Mouse (Mus musculus): ENCODE results near the gene Spire2.
"Not testable (repeated sequence)": the region's sequence is repeated elsewhere in the genome, so short reads cannot be mapped to it uniquely, and the experiment has no call there.

Gene Spire2

DNA sequence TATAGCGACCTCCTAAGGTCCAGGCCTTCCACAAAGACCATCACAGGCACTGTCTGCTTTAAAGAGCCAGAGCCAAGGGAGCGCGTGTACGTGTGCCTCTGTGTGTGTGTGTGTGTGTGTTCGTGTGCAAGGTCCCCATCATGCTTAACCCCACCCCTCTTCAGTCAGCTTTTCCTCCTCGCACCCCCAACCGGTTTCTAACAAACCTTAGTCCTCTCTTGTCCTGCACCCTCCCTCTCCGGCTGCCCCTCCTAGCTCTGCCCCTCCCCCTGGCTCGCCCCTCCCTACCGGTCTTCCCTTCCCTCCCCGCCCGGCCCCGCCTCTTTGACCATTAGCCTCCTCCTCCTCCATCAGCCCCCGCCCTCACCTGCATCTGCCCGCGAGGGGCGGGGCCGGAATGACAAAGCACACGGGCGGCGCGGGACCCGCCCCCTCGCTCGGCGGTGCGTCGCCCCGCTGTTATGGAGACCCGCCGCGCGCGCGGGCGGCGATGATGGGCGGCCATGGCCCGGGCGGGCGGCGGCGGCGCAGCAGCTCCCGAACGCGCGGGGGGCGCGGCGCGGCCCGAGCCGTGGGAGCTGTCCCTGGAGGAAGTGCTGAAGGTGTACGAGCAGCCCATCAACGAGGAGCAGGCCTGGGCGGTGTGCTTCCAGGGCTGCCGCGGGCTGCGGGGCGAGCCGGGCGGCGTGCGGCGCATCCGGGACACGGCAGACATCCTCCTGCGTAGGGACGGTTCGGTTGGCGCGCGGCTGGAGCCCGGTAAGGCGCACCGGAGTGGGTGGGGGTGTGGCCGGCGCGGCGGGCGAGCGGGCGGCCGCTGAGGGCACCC lies at the start of gene Spire2:
Spire2 (plus strand) TSS at position 452 of the 829 bp plus-strand sequence.
- peak; percentile 76 for ATAC-seq (ENCODE audit: insufficient number of reproducible peaks, low FRiP score, low TSS enrichment)

DNA sequence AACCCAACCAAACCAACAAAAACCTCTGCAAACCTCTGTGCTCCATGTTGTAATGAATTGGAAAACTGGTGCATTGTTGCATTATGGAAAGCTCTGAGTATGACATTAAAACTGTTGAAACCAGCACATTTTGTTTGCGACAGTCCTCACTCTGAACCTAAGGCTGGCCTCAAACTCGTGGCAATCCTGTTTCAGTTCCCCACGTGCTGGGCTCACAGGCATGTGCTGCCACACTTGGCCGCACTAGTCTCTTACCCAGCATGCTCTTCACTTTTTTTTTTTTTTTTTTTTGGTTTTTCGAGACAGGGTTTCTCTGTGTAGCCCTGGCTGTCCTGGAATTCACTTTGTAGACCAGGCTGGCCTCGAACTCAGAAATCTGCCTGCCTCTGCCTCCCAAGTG lies 49.5 kb upstream of the Spire2 start:
- not testable (repeated sequence) for ATAC-seq (ENCODE audit: insufficient number of reproducible peaks, low FRiP score, low TSS enrichment)

DNA sequence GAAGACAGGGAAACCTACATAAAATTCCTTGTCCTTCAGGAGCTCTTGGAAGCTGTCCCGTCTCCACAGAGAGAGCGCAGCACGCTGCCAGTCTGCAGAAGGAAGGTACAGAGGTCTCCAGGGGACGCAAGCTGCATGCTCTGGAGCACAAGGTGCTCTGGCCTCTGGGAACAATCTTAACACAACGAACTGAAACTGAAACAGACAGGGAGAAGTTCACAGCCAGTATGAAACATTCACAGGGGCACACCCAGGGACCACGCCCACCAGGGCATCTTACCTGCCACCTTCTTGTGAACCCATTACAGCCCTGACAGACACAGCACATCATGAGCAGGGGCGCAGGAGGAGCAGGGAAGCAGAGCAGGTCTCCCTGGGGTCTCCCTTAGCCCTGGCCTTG lies 48.5 kb upstream of the Spire2 start:
- ATAC-seq (ENCODE audit: insufficient number of reproducible peaks, low FRiP score, low TSS enrichment), result no peak

DNA sequence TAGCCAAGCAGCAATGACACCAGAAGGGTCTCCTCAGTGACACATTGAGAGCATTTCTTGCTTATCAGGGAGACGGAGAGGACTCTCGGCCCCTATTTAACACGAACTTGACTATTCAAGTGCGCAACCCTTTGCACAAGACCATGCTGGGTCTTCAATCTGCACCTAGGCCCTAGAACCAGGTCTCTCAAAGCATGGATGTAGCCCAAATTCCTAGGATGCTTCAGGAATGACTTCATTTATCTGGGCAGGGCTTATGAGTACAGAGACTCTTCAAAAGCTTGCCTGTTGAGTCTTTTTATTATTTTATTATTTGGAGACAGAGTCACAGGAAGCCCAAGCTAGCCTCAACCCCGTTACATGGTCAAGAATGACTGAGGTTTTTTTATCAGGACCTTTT lies 48.0 kb upstream of the Spire2 start:
- ATAC-seq (ENCODE audit: insufficient number of reproducible peaks, low FRiP score, low TSS enrichment), result no peak

DNA sequence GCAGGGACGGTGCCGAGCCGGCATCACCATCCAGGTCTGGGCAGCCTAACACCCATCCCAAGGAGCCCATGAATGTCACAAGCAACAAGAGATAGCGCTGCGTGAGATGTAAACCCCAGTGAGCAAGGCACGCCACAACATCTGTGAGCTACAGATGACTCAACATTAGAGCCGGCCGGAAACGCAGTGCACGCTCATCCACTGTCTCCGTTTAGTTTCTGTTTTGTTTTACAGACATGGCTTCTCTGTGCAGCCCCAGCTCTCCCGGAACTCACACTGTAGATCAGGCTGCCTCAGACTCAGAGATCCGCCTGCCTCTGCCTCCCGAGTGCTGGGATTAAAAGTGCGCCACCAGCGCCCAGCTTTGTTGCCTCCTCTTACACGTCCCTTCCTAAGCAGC lies 45.2 kb upstream of the Spire2 start:
- no peak for ATAC-seq (ENCODE audit: insufficient number of reproducible peaks, low FRiP score, low TSS enrichment)

DNA sequence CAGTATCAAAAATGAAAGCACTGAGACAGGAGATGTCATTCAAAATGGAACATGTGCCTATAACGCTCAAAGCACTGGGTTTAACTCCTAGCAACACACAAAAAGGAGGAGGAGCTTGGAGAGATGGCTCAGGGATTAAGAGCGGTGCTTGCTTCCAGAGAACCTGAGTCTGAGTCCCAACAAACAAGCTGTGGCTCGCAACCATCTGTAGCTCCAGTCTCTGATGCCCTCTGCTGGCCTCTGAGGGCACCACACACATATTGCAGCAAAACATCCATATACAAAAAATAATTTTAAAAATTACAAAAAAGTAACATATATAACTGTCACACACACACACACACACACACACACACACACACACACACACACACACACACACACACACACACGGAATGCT lies 42.3 kb upstream of the Spire2 start:
- no peak for ATAC-seq (ENCODE audit: insufficient number of reproducible peaks, low FRiP score, low TSS enrichment)

DNA sequence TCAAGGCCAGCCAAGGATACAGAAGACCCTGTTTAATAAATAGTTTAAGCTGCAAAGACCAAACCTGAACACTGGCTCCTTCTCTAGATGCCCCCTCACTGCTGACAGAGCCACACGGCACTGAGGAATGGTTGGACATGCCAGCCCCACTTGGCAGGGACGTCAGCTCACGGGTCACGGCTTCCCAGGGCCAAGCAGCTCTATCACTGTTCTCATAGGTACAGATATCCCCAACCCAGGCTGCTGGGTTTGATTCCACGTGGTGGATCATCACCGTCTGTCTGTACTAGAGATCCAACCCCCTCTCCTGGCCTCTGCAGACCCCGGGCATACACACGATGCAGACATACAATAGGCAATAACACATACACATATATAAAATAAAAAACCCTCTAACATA lies 41.8 kb upstream of the Spire2 start:
- ATAC-seq (ENCODE audit: insufficient number of reproducible peaks, low FRiP score, low TSS enrichment), result no peak

DNA sequence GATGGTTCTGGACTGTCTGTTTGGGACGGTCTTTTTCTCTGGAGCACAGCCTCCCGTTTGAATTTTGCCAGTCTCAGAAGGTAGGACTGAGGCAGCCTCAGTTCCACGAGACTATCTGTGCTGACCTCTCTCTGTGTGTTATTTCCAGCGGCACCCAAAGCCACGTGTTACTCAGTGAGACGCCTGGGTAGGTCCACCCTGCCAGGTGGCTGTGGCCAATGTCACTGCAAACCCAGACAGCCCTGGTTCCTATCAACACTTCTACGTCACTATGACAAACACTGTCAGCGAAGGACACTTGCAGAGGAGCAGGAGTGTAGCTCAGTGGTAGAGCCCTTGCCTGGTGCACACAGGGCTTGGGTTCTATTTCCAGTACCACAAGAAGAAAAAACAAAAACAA lies 40.8 kb upstream of the Spire2 start:
- ATAC-seq (ENCODE audit: insufficient number of reproducible peaks, low FRiP score, low TSS enrichment), result no peak

DNA sequence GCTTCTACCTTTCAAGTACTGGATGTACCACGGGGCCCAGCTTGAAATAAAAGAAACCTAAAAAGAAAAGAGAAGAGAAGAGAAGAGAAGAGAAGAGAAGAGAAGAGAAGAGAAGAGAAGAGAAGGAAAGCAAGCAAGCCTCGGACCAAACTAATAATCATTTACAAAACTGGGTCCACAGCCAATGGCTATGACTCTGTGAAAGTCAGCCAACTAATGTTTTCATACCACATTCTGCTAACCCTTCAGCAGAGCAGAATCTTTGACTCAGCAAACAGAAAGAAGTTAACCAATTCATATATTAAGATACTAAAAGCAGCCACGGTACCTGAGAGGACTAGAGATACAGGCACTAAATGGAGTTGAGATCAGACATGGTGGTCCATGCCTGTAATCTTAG lies 40.2 kb upstream of the Spire2 start:
- no peak for ATAC-seq (ENCODE audit: insufficient number of reproducible peaks, low FRiP score, low TSS enrichment)

DNA sequence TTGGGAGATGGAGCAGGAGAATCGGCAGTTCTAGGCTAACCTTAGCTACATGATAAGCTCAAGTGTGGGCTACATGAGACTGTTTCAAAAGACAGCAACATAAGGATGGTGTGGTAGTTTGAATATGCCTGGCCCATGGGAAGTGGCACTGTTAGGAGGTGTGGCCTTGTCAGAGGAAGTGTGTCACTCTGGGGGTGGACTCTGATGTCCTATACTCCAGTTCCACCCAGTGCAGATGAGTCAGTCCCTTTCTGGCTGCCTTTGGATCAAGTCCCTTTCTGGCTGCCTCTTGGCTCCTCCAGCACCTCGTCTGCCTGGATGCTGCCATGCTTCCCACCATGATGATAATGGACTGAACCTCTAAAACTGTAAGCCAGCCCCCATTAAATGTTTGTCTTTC lies 39.7 kb upstream of the Spire2 start:
- no peak for ATAC-seq (ENCODE audit: insufficient number of reproducible peaks, low FRiP score, low TSS enrichment)

DNA sequence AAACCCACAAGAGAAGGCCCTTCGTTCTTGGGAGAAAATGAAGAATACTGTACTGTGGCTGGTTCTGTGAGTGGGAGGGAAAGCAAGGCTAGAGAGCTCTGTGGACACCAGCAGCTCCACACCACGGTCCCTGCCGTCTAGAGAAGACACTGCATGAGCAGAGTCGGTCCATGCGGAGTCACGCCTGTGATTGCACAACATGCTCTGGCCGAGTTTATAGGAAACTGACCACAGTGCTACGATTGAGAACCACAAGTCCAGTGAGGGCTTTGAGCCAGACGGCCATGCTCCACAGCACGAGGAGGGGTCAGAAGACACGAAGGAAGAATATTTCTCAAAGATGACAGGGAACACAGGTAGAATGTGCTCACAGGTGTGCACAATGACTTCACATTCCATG lies 34.2 kb upstream of the Spire2 start:
- ATAC-seq (ENCODE audit: insufficient number of reproducible peaks, low FRiP score, low TSS enrichment), result no peak

DNA sequence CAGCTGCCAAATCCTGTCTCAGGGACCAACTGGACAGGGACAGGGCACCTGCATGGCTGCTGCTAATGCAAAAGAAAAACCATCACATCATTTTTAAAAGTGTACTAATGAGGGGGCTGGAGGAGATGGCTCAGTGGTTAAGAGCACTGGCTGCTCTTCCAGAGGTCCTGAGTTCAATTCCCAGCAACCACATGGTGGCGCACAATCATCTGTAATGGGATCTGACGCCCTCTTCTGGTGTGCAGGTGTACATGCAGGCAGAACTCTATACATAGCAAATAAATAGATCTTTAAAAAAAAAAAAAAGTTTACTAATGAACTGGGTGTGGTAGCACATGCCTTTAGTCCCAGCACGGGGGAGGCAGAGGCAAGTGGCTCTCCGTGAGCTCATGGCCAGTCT lies 23.8 kb upstream of the Spire2 start:
- ATAC-seq (ENCODE audit: insufficient number of reproducible peaks, low FRiP score, low TSS enrichment), result no peak

DNA sequence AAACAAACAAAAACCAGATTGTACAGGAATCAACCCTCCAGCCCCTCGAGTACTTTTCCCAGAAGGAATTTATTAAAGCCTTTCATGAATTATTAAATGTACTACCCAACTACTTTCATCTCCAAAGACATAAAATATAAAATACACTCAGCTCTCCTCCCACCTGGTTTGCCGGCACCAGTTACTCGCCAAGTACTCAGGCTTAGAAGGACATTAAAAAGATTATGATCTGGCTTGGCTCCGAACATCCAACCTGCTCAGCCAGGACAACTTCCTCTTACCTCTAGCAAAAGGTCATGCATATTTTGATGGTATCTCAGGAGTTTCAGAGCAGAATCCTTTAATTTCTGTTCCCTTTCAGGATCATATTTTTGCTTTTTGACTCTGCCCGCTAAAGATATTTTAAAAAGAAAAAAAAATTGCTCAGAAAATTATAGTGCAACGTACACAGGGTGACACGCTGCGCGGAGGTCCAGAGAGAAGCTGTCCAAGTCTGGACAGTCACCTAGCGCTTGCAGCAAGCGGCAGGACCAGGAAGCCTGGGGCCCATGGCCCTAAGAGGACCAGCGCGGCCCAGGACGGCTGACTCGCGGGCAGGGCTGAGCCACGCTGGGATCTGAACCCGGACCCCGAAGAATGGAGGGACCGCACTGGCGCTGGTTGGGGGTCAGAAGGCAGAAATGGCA lies 14.6 kb upstream of the Spire2 start:
- no peak for ATAC-seq (ENCODE audit: insufficient number of reproducible peaks, low FRiP score, low TSS enrichment)

DNA sequence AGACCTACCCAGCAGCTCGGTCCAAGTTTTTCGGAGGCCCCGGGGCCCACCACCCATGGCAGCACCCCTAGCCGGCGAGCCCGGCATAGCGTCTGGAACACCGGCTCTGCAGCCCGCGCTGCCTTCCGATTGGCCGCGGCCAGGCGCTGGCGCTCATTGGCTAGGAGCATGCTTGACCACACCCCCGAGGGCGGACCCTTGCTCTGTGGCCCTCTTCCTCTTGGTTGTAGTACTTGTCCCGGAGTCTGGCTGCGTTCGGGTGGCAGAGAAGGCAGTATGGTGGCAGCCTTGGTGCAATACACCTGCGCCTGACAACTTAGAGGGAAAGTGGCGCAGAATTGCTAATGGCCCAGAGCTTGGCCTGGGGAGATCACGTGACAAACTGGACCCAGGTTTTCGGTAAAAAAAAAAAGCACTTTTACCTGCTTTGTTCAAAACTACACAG lies 14.0 kb upstream of the Spire2 start, which contains the start of gene Fanca:
Fanca (minus strand) TSS at position 110 of the 445 bp plus-strand sequence.
- ATAC-seq (ENCODE audit: insufficient number of reproducible peaks, low FRiP score, low TSS enrichment), result peak; percentile 100

DNA sequence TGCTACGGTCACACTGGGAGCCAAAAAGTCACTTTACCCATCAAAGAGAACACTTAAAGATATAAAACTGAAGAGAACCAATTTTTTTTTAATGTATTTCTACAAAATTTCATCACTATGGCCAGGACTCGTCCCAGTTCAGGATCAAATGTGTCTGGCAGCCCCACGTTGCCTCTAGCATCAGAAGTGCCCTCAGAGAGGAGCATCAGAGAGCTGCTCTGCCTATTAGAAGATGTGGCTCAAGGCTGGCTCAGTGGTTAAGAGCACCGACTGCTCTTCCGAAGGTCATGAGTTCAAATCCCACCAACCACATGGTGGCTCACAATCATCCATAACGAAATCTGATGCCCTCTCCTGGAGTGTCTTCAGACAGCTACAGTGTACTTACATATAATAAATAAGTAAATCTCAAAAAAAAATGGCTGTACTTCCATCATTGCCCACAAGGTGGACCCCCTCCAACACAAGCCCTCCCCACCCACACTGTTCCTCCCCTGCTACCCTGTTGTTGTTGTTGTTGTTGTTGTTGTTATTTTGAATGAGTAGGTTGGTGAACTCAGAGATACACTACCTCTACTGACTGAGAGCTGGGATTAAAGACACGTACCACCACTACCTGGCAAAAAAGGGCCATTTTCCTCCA lies 12.9 kb upstream of the Spire2 start:
- ATAC-seq (ENCODE audit: insufficient number of reproducible peaks, low FRiP score, low TSS enrichment), result no peak

DNA sequence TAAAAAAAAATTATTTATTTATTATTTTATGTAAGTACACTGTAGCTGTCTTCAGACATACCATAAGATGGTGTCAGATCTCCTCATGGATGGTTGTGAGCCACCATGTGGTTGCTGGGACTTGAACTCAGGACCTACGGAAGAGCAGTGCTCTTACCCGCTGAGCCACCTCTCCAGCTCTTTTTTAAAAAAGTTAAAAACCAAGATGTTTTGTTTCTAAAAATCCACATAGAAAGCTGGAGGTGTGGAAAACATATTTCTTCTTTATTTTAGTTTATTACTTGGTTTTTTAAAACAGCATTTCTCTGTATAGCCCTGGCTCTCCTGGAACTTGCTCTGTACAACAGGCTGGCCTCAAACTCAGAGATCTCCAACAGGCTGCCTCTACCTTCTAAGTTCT lies 4.0 kb upstream of the Spire2 start:
- no peak for ATAC-seq (ENCODE audit: insufficient number of reproducible peaks, low FRiP score, low TSS enrichment)

DNA sequence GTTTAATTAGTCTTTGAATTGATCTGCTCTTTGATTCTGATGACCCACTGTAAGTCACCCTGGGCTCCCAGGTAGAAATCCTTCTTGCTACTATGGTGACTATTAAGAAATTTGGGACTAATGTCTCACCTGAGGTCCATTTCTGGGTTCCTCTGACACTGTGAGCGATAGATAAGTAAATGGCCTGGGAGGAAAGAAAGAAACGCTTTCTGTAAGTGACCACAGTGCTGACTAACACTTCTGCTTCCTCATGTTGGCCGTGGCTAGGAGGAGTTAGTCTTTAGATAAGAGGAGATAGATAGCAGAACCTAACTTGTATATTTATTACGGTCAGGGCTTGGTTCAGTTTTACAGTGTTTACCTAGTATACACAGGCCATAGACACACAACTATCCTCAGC lies 3.2 kb upstream of the Spire2 start:
- ATAC-seq (ENCODE audit: insufficient number of reproducible peaks, low FRiP score, low TSS enrichment), result no peak

DNA sequence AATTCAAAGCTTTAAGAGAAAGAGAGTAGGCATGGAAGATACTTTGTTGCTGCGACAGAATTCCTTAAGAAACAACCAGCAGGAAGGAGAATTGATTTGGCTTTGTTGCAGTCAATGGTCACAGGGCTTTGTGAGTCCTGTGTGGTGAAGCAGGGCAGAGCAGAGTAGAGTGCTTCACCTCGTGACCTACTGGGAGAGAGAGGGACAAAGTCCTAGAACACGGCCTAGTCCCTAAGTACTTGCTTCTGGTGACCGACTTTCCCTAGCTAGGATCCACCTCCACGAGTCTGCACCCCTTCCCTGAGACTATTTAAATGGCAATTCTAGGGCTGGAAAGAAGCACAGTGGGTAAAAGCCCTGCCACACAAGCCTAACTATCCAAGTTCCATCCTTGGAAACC lies 2.6 kb upstream of the Spire2 start:
- no peak for ATAC-seq (ENCODE audit: insufficient number of reproducible peaks, low FRiP score, low TSS enrichment)

DNA sequence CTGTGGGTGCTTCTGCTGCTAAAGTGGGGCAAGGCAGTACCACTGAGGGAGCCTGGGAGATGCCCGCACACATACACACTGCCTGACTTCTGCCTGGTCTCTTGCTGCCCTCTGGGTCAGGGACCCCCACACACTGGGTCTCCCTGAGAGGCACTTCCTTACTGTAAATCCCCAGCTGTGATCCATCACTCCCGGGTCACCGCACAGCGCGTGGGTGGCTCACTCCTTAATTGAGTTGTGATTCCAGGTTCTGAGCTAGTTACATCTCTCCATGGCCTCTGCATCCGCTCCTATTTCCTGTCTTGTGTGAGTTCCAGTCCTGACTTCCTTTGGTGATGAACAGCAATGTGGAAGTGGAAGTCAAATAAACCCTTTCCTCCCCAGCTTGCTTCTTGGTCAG lies 1.8 kb upstream of the Spire2 start:
- no peak for ATAC-seq (ENCODE audit: insufficient number of reproducible peaks, low FRiP score, low TSS enrichment)

DNA sequence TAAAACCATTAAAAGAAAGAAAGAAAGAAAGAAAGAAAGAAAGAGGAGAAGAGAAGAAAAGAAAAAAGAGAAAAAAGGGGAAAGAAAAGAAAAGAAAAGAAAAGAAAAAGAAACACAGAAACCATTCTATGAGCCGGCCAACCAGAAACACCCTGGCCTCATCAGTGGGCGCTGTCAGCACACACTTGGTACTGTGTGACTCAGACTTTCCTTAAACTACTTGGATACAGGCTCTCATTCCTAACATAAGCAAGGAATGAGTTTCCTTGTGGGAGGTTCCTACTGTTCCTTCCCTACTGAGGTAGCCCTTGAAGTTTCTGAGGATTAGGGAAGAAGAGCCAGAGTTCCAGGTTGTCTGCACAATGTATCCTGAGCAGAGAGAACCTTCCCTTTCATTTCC lies 1.2 kb upstream of the Spire2 start:
- ATAC-seq (ENCODE audit: insufficient number of reproducible peaks, low FRiP score, low TSS enrichment), result no peak

DNA sequence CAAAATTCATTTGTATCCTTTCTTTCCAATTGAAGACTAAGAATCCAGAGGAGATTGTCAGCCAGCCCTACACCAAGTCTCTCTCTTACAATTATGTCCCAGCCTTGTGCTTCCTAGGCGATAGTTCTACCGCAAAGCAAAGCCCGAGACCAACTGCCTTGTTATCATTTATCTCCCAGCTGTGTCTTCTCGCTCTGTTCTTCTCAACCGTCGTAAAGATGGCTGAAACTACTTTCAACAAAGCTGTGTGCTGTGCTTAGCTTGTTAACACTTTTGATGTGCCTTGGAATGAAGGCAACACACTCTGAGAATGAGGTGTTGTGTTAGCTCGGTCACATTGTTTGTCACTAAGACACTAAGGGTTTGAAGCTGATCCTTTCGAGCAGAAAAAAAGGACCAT lies 703 bp upstream of the Spire2 start:
- no peak for ATAC-seq (ENCODE audit: insufficient number of reproducible peaks, low FRiP score, low TSS enrichment)
